Mouse (Mus musculus) embryo, embryonic 11 days (tissue): ENCODE measurements around the gene Rxfp3.
A peak's percentile ranks its signal among the peaks of the same experiment; 100 is the strongest.

Source experiments
- DNase-seq: peaks from one replicate; pipeline ENCODE4 v3.0.0-alpha.2; 2015

The Rxfp3 gene

GRCm38 (mm10) chr15:11037711-11038110 is at the start of gene Rxfp3:
Gene Rxfp3 (minus strand): TSS chr15:11037991.
- DNase-seq = peak; percentile 34

GRCm38 (mm10) chr15:11084993-11085365 is 47.2 kb upstream of the Rxfp3 start:
- peak; percentile 62 for DNase-seq

- peak; percentile 30 for DNase-seq
These were observed 46.6 kb upstream of the Rxfp3 start for GRCm38 (mm10) chr15:11084241-11084992.

GRCm38 (mm10) chr15:11083678-11084077 is 45.9 kb upstream of the Rxfp3 start:
- no peak for DNase-seq

GRCm38 (mm10) chr15:11082961-11083569 is 45.3 kb upstream of the Rxfp3 start:
- DNase-seq = peak; percentile 74

GRCm38 (mm10) chr15:11075726-11076361 is 38.1 kb upstream of the Rxfp3 start:
- DNase-seq = no peak

GRCm38 (mm10) chr15:11067891-11068290 is 30.1 kb upstream of the Rxfp3 start:
- no peak for DNase-seq

- DNase-seq = peak; percentile 54
These were observed 28.5 kb upstream of the Rxfp3 start for GRCm38 (mm10) chr15:11066299-11066698.

- peak; percentile 23 for DNase-seq
These were observed 27.9 kb upstream of the Rxfp3 start for GRCm38 (mm10) chr15:11065528-11066171.

GRCm38 (mm10) chr15:11064558-11065411 is 27.0 kb upstream of the Rxfp3 start, which contains the start of gene Adamts12:
Gene Adamts12 (plus strand): TSS chr15:11064790.
- DNase-seq = peak; percentile 82

- no peak for DNase-seq
These were observed 26.4 kb upstream of the Rxfp3 start for GRCm38 (mm10) chr15:11064160-11064557.

- no peak for DNase-seq
These were observed 25.1 kb upstream of the Rxfp3 start for GRCm38 (mm10) chr15:11062903-11063302.

- DNase-seq = no peak
These were observed 16.8 kb upstream of the Rxfp3 start for GRCm38 (mm10) chr15:11054440-11055080.

GRCm38 (mm10) chr15:11053678-11054439 is 16.1 kb upstream of the Rxfp3 start:
- DNase-seq = no peak

GRCm38 (mm10) chr15:11042828-11043227 is 5.0 kb upstream of the Rxfp3 start:
- no peak for DNase-seq

- DNase-seq = no peak
These were observed 3.4 kb upstream of the Rxfp3 start for GRCm38 (mm10) chr15:11041229-11041628.

- no peak for DNase-seq
These were observed 2.3 kb upstream of the Rxfp3 start for GRCm38 (mm10) chr15:11040067-11040466.

- peak; percentile 77 for DNase-seq
These were observed 685 bp upstream of the Rxfp3 start for GRCm38 (mm10) chr15:11038476-11038875.

- no peak for DNase-seq
These were observed 455 bp downstream of the Rxfp3 start for GRCm38 (mm10) chr15:11037376-11037695.

GRCm38 (mm10) chr15:11036535-11037375 is 1.0 kb downstream of the Rxfp3 start:
- peak; percentile 56 for DNase-seq
